Mouse (Mus musculus) urinary bladder, postnatal 36 days (tissue): ENCODE measurements around the gene Gal.

Experiments used
- DNase-seq, 2 experiments: peaks; one replicate each; pipeline ENCODE4 v3.0.0; 2022; ENCODE audit warnings: low spot score in 2 of 2, mixed read lengths in 1 of 2

Gal gene

DNA sequence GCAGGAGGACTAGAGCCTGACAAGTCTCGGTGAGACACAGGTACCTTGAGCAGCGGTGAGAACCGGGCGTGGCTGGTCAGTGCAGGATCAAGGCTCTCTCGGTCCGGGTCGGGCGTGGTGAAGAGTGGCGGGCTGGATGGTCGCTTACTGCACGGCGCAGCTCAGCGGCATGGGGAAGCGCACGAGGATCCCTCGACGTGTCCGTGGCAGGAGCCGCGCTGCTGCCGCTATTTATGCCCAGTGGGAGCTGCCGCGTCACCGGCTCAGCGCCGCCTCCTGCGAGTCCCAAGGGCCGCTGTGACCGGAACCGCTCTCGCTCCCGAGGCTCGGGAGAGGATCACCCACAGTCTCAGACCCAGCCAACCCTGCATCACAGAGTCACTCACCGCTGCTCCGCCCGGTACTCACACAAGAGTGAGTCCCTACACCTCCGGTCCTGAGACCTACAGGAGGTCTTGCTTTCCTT, at the start of gene Gal:
Gal (minus strand) TSS at position 277 of the 466 bp plus-strand sequence.
- peak in 1 of 2 experiments; percentile 7 for DNase-seq

DNA sequence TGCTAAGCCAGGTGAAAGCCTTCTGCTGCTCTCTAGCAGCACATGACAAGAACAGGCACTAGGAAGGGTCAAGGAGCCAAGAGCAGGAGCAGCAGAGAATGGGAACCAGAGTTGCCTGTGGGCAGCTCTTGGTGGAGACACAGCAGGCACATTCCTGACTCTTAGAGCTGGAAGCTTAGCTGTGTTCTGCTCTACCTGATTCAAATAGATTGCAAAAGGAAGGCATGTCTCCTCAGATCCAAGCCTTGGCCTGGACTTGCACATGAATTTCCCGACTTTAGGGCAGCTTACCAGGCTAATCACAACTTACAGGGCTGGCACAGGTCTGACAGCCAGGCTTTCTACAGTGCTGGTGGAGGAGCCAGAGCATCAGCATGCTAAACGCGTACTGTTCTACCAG, 45.6 kb upstream of the Gal start:
- no peak for DNase-seq

DNA sequence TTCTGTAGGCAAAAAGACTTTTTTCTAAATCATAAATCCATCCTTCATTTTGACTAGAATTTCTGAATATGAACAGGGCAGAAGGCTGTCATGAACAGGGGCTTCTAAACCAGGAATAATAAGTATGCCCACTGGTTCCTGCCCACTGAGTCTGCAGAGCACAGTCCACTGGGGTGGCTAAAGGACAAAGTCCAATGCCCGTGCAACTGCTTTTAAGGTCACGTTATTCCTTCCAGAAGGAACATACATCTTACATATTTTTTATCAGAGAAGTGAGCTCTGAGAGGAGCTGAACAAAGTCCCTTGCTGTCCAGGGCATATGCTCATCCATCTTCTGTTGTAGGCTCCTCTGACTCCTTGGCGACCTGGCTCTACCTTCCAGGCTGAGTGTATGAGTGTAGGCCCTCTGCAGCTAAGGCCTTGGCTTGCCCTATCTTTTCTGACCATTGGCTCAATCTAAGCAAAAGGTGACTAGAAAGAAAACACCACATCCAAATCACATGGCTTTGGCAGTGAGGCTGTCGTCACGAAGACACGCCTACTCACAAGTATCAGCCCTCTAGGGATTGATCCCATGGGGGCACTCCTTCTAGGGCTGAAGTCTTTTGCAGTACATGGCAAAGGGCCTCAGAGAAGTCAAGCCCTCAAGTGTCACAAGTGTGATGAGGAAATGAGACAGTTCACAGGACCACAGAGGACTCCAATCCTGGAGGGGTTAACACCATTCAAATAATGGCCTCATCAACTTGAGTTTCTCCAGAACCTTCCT, 44.2 kb upstream of the Gal start:
- DNase-seq: peak in 1 of 2 experiments; percentile 35

DNA sequence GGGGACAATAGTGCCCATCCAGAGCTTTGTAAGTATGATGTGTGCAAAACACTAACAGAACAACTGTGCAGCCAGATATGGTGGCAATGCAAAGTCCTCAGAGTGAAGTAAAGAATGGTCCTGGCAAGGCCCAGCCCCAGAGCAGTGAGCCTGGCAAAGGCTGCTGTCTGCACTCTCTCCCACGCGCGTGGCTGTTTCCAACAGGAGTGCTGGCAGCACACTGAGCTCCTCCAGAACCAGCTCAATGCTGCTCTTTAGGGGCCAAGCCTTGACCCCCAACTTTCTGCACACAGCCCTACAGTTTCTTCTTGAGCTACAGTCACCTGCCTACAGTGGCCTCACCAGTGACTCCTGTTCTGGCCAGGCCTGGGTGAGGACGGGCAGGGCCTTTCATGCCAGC, 43.4 kb upstream of the Gal start:
- DNase-seq: no peak

DNA sequence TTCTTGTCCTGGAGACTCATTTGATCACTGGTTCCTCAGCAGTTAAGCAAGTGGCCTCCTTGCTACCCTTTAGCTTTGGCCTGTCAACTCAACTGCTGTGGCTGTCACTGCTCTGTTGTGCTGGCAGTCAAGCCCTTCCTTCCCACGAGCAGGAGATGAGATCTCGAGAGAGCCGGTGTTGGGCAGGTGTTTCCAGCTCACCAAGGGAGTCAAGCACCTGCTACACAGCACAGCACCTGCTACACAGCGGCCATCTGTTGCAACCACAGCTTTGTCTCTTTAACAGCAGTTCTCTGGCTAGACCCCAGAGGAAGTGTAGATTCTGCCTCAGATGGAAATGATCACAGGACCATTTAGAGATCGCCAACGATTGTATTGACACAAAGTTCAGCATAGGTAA, 37.3 kb upstream of the Gal start:
- no peak for DNase-seq

DNA sequence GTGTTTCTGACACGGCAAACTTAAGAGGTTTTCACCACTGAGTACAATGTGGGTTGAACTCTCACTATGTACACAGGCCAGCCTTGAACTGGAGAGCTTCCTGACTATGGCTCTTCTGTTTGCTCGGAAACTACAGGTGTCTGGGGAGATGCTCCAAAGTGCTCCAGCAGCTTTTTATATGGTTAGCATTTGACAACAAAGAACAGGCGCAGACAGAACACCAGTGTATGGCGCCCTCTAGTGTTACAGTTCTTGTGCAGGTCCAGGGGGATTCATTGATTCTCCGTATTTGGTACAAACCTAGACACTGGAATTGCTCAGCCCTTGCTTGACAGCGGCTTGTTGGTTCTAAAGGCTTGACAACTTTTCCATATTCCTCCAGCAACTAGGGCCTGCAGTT, 36.8 kb upstream of the Gal start:
- DNase-seq: peak; percentile 32 to 49

DNA sequence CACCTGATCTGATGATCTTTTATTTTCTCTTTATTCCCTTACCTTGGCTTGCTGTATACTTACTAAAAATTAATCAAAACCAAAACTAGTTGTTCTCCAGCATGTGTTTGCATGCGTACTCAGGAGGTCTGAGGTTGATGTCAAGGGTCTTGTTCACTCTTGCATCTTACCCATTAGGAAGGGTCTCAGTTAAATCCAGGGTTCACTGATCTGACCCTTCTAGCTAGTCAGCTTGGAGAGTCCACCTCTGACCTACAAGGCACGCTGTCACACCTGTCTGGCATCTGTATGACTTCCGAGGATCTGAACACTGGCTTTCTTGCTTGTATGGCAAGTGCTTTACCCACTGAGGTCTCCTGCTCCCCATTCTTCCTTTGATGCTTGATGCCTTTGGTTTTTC, 36.4 kb upstream of the Gal start:
- no peak for DNase-seq

DNA sequence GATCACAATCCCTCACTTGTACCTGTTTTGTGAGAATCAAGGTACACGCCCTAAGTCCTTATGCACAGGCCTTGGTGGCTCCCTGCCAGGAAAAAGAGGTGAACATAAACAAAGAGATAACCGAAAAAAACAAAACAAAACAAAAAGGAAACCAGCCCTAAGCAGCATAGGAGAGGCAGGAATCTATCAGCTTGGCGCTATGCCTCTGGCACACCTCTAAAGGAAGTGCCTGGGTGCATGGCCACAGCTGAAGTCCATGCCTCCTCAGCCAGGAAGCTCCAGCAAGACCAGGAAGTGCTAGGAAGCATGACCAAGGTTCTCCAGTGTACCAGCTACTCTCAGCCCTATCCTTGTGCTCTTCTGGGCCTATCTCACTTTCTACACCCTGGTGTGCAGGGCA, 34.9 kb upstream of the Gal start:
- no peak for DNase-seq

DNA sequence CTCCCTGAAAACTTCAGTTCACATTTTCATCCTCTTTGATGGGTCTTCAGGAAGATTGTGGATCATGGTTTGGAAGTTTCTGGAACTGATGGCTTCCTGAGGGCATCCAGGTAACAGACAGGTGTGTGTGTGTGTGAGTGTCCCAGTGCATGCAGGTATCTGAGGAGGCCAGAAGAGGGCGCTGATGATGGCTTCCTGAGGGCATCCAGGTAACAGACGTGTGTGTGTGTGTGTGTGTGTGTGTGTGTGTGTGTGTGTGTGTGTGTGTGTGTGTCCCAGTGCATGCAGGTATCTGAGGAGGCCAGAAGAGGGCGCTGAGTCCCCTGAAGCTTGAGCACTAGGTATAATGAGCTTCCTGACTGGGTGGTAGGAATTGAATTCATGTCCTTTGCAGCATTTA, 33.0 kb upstream of the Gal start:
- no peak for DNase-seq

DNA sequence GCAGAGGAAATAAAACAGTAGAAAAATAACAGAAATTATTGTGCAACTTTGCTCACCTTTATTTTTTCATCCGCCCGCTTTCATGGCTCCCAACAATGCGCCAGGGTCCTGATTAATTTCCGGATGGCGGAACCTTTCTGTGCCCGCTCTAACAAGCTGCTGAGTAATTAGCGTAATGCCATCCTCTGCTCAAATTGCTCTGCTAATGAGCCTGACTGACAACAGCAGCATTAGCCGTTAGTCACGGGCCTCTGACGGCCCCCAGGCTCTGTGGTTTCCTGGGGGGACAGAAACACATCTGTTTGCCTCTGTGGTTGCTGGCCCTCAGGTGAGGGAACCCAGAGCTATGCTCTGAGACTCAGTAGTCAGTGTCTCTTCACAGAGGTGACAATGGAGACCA, 26.7 kb upstream of the Gal start:
- no peak for DNase-seq

DNA sequence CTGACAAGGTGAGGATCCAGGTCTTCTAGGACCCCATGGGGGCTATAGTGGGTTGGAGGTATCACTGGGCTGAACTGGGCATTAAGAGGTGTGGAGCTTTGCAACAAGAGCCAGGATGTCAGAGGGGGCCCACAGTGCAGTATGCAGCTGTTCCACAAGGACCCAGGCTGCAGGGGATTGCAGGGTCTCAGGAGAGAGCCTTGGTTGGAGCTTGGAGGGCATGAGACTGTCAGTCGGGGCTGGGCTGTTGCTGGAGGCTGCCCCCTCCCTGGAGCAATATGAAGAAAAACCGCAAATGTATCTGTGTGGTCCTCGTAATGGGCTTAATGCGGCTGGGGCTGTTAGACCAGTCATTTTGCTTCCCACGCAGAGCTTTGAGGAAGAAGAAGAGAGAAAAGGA, 26.3 kb upstream of the Gal start:
- DNase-seq: no peak

DNA sequence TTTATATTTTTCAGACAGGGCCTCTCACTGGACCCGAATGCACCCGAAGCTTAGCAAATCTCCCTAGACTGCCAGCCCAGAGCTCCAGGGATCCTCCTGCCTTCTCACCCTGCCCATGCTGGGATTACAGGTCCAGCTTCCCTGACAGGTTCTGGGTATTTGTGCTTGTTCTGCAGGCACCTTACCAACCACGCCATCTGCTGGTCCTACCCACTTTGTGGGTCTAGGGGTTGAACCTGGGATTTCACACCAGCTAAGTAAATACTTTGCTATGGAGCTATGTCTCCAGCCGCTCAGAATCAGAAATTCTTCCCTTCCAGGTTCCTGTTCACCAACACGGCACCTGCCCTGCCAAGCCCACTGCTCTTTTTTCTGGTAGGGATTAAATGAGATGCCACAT, 23.6 kb upstream of the Gal start:
- peak in 1 of 2 experiments; percentile 18 for DNase-seq

DNA sequence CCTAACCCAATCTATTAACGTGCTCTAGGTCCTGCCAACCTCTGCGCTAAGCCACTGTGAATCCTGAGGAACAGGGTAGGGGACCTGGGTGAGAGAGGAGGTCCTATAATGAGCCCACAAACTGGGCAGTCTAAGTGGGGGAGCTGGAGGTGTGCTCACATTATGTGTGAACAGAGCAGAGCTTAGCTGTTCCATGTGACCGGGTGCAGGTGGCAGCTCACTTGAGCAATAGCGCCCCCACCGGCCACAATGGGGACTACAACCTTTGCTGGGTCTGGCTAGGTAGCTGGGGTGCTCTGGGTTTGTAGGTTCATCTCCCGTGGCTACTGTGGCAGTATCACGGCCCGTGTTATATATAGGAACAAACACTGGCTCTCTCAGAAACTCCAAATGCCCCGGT, 22.5 kb upstream of the Gal start:
- DNase-seq: no peak

DNA sequence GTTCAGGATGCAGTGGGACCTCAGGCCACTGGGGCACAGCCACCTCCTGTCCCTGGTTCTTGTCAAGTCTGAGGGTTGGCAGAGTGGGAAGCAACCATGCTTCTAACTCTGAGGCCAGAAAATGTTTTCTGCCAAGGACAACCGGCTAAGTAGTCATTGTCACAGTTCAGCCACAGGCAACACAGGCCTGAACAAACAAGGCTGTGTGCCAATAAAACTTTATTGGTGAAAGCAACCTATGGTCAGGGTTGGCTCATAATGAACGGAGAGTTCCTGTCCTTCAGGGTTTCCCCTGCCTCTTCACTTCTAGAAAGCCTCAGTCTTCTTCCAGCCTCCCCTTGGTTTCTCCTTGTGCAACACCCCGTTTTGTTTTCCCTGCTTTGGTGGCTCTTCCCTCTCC, 21.5 kb upstream of the Gal start:
- no peak for DNase-seq

DNA sequence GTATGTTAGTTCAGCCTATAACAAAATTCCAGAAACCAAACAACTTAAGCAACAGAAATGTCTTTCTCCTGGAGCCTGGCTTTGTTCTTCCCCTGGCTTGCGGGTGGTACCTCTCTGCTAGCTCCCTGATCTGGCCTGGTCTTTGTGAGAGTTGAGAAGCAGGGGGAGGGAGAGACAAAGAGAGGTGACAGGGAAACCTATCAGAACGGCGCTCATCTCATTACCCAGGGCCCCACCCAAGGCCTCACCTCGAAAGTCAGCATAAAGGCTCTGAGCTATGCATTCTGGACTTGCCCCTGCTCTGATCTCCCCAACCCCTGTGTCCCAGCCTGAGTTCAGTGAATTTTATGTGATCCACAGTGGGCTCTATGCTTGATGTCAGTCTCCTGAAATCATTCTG, 20.3 kb upstream of the Gal start:
- DNase-seq: no peak

DNA sequence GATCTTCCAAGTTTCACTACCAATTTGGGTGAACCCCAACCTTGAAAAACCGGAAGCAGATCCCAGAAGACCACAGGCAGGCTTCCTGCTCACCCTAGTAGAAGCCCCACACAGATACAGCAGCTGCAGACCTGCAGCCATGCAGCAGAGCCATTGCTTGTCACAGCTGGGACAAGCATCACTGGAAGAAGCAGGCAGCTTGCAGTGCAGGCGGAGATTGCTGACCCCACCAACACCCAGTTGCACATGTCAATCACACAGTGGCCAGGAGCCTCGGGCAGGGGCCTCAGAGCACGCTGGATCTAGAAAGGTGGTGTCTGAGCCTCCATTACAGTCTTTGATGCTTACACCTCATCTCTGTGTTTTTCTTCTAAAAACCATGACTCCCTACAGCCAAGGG, 19.8 kb upstream of the Gal start:
- no peak for DNase-seq

DNA sequence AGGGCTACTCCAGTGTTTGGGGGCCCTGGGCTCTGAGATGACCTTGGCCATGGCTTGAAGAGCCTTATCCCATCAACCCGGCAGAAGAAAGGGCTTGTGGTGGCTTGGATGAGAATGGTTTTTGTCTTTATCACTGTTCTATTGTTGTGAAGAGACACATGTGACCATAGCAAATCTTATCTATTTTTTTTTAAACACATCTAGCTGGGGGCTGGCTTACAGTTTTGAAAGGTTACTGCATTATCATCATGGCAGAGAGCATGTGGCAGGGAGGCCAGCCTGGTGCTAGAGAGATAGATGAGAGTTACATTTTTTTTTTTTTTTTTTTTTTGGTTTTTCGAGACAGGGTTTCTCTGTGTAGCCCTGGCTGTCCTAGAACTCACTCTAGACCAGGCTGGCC, 17.6 kb upstream of the Gal start:
- no peak for DNase-seq

DNA sequence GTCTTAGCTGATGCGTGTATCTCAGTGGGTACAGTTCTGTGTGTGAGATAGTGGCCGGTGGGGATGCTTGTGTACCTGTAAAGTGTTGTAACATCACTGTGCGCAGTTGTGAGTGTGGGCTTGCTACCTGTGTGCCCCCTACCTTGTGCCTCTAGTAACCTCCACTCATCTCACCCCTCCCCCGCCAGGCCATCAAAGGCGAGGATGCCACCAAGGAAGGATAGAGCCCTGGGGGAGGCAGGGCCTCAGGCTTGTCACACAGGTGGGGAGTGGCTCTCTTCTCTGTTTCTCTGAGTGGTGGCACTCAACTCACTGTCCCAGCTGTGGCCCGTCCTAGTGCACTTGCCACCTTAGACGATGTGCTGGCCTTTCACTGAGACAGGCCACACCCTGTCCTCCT, 16.7 kb upstream of the Gal start:
- no peak for DNase-seq

DNA sequence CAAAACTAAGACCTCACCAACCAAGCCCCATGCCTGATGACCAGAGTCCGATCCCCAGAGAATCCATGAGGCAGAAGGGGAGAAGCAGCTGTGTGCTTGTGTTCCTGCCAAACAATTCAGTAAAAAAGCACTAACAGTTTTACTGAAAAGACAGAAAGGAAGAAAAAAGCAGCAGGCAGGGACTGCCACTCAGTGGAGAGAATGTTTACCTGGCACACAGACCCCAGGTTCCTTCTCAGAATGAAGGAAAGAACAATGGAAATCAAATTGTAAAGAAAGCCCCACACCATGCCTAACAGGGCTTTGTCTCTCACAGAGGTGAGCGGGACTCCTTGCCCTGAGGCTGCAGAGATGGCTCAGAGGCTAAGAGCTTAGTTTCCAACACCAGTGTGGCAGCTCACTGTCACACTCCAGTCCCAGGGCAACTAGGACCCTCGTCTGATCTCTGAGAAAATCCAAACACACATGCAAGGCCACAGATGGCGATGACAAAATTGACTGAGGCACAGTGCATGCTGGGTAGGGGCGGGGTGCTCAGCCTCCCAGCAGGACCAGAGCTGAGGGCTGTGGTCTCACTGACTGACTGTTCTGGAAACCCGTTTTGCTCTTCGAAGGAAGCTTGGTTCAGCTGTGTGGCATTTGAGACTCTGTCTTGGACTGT, 14.9 kb upstream of the Gal start:
- no peak for DNase-seq

DNA sequence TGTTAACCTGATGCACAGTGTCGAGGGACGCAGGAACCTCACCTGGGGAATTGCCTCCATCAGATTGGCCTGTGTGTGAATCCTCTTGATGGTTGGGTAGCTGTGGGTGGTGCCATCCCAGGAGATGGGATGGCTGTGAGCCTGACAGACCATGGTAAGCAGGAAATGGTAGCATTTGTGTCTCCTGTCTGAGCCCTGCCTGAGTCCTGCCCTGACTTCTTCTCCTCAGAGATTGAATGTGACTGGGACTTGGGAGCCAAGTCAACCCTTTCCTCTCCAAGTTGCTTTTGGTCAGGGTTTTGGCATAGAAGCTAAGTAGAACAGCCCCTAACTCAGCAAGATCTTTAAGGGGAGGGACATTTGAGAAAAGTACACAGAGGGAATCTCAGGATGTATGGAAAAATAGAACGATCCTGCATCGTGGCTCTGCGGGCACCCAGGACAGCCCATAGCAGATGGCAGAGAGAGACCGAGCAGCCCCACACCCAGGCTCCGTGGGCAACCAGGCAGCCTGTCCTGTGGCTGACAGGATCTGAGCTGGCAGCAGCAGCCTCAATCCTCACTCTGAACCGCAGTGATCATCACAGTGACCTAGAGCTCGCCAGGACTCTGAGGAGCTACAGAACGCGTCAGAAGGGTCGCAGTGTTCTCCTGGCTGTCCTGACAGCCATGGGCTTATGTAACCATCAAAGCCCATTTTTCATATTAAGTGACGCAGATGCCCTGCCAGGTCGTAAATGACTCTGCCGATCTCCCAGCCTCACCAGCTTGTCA, 13.9 kb upstream of the Gal start:
- no peak for DNase-seq

DNA sequence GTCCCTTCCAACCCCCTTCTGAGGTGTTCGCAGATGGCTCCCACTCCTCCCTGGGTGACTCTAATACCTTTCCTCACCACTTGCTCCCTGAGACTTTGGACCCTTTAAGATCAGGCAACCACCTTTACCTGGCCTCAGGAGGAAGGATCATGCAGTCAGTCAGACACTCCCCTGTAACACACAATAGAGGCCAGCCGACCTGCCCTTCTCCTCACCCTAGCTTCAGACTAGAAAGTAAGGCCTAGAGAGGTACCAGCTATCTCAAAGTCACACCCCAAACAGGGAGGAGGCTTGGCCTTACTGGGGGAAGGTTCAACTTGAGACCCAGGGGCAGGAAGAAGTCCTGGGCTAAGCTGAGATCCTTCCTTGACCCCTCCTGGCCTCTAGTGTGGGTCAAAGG, 9.9 kb upstream of the Gal start:
- DNase-seq: no peak

DNA sequence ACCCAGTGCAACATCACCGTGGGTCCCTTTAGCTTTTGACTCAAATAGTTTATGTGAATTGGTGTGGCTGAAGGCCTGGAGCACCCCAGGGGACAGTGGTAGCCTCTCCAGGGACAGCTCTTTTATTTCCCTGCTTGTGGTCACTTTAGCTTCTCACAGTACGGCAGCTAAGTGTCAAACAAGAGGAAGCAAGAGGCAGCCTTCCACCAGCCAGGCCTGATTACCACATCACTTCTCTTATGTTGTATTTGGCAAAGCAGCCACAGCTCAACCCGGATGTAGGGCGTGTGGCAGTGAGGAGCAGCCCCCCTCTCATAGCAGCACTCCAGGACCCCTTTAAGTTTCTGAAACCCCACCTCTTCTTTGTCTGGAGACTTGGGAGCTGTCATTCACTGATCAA, 8.6 kb upstream of the Gal start:
- no peak for DNase-seq

DNA sequence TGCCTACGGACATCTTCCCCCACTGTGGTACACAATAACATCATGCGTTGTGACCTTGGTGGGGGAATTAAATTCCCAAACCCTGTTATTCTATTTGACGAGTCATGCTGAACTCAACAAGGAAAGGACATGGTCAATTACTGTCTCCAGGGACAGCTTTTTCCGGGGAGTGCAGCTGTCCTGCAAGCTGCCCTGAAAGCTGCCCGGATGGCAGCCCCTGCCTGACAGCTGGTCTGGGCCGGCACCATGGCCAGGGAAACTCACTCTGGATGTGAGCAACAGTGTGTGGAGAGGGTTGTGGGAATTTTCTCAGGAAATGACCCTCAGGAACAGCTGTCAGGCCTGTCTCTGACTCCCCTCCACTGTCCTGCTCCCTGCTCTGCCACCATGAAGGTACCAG, 8.1 kb upstream of the Gal start:
- no peak for DNase-seq
